Mouse (Mus musculus) embryo, embryonic 11 days (tissue): Measurements from ENCODE around the gene Ppil2.

Source experiments
- DNase-seq: peaks from one replicate; pipeline ENCODE4 v3.0.0-alpha.2; 2015

Ppil2 gene

GRCm38 (mm10) chr16:17096938-17097337 lies 14.1 kb downstream of the Ppil2 start:
- no peak for DNase-seq

GRCm38 (mm10) chr16:17088346-17088745 lies 22.7 kb downstream of the Ppil2 start:
- no peak for DNase-seq

- DNase-seq = no peak
Measured at GRCm38 (mm10) chr16:17086669-17087193, 24.3 kb downstream of the Ppil2 start.

GRCm38 (mm10) chr16:17086241-17086640 lies 24.8 kb downstream of the Ppil2 start:
- DNase-seq = no peak

- DNase-seq = no peak
Measured at GRCm38 (mm10) chr16:17085636-17086035, 25.4 kb downstream of the Ppil2 start.

GRCm38 (mm10) chr16:17082121-17082792 lies 28.8 kb downstream of the Ppil2 start:
- no peak for DNase-seq

GRCm38 (mm10) chr16:17078101-17078500 lies 33.0 kb downstream of the Ppil2 start:
- DNase-seq = no peak

- DNase-seq = no peak
Measured at GRCm38 (mm10) chr16:17076869-17077268, 34.2 kb downstream of the Ppil2 start.

GRCm38 (mm10) chr16:17076301-17076700 lies 34.8 kb downstream of the Ppil2 start:
- DNase-seq = no peak

GRCm38 (mm10) chr16:17073000-17073399 lies 38.1 kb downstream of the Ppil2 start:
- no peak for DNase-seq

- DNase-seq = no peak
Measured at GRCm38 (mm10) chr16:17070716-17071115, 40.3 kb downstream of the Ppil2 start.

GRCm38 (mm10) chr16:17069511-17070443 lies 41.3 kb downstream of the Ppil2 start, which contains the start of gene Ypel1:
Gene Ypel1 (plus strand): TSS chr16:17069696.
- DNase-seq = peak; percentile 93

- no peak for DNase-seq
Measured at GRCm38 (mm10) chr16:17067552-17067951, 43.5 kb downstream of the Ppil2 start.

GRCm38 (mm10) chr16:17062338-17062737 lies 48.7 kb downstream of the Ppil2 start:
- no peak for DNase-seq

GRCm38 (mm10) chr16:17055584-17055983 lies 55.5 kb downstream of the Ppil2 start:
- DNase-seq = no peak

- no peak for DNase-seq
Measured at GRCm38 (mm10) chr16:17053903-17054302, 57.2 kb downstream of the Ppil2 start.

GRCm38 (mm10) chr16:17052087-17052486 lies 59.0 kb downstream of the Ppil2 start:
- no peak for DNase-seq

- no peak for DNase-seq
Measured at GRCm38 (mm10) chr16:17049886-17050285, 61.2 kb downstream of the Ppil2 start.

- DNase-seq = no peak
Measured at GRCm38 (mm10) chr16:17045287-17045686, 65.8 kb downstream of the Ppil2 start.

GRCm38 (mm10) chr16:17044320-17044719 lies 66.7 kb downstream of the Ppil2 start:
- no peak for DNase-seq

GRCm38 (mm10) chr16:17041417-17041816 lies 69.6 kb downstream of the Ppil2 start:
- DNase-seq = no peak

- no peak for DNase-seq
Measured at GRCm38 (mm10) chr16:17040716-17041115, 70.3 kb downstream of the Ppil2 start.
